Mouse (Mus musculus) testis, postnatal 14 days (tissue): ENCODE measurements around the gene Sv2b.
"Not testable (repeated sequence)": the region's sequence is repeated elsewhere in the genome, so short reads cannot be mapped to it uniquely, and the experiment has no call there.

Experiments
- DNase-seq: peaks from one replicate; pipeline ENCODE4 v3.0.0; 2021; ENCODE audit warnings: low spot score

The Sv2b gene

DNA sequence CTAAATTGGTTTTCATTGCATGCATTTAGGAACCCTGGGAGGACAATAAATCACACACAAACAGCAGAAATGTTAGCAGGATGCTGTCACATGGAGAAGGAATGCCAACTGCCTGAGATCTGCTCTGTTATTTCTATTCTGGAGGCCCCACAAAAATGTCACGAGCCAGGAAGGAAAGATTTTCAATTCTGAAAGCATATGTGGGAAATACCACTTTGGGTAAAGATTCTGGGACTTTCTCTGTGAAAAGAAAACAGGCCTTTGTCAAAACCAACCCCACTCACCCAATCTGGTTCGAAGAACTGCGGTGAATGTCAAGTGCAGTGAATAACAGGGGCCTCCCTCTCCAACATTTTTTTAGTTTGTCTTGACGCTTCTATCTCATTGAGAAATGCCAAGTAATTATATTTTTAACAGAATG is 99.8 kb downstream of the Sv2b start:
- DNase-seq = no peak

DNA sequence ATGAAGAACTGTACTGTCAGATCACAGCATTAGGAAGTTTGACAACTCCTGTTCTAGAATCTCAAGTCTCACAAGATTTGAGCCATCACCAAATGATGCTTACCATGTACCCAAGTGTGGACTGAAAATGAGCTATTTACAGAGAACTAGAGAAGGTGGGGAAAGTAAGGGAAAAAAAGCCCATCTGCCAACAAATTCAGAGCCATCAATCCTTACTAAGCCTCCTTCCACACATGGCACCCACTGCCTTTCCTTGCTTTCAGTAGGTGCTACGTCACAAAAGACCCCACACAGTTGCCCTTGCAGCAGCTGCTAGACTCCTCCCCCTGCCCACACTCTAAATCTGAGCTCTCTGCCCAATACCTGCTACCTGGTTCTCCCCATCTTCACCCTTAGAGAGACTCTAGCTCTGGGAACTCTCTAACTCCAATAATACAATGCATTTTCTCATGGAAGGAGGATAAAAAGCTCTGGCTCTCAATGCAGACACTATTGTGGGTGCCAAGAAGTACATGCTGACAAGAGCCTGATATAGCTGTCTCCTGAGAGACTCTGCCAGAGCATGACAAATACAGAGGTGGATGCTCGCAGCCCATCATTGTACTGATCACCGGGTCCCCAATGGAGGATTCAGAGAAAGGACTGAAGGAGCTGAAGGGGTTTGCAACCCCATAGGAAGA is 101.0 kb downstream of the Sv2b start:
- DNase-seq = no peak

DNA sequence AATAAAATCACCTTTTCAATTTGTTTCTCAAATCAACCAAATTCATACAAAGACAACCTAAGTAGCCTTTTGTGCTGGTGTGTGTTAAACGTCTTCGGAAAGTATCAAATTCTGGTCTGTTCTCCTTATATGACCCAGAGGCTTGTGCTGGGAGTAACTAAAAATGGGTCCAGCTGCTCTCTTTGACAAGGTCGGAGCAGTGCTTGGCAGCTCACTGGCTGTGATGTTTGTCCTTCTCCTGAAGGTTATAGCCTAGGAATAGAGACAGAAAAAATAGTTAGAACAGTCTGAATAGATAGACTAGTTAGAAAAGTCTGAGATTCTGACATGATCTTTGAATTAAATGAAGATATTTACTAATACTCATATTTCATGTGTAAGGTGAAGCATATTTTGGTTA is 102.4 kb downstream of the Sv2b start:
- no peak for DNase-seq

DNA sequence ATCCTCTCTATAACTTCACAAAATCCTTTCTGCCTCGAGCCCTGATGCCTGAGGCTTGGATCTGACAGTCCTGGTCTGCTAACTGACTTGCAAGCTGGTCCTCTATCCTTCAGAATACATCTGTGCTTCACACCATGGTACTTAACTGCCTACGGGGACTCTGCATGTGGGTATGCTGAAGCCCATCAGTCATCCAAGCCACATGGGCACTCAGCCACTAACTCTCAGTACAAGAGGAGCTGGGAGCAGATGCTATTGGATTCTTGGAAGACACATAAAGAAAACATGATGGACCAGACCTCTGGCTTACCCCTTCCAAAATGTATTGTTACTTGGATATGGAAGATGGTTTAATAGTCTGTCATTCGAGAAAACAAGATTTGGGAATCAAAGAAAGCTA is 103.7 kb downstream of the Sv2b start:
- no peak for DNase-seq

DNA sequence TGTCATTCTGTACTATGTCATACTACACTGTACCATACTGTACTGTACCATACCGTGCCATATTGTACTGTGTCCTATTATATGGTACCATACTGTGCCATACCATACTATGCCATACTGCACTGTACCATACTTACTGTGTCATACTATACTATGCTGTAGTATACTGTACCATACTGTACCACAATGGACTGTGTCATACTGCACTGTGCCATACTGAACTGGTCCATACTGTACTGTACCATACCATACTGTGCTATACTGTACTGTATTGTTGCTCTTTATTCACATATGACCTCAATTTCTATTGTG is 114.2 kb downstream of the Sv2b start:
- not testable (repeated sequence) for DNase-seq

GRCm38 (mm10) chr7:75194158-75194918 is 114.7 kb downstream of the Sv2b start:
- no peak for DNase-seq

DNA sequence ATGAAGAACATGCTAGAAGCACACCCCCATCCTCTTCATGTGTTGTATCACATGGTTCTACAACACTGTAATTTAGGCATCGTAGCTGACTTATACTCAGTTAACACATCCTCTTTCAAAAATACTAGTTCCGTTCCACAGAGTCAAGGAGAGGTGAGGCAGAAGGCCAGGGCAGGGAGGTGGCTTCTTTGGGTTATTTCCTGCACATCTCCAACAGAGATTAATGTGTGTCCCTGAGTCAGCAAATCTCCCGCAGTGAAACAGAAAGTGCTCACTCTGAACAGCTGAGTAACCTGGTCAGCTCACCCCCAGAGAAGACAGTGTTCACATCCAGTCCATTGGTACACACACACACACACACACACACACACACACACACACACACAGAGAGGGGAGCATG is 118.9 kb downstream of the Sv2b start:
- no peak for DNase-seq

GRCm38 (mm10) chr7:75175042-75175441 is 134.0 kb downstream of the Sv2b start:
- DNase-seq = no peak

DNA sequence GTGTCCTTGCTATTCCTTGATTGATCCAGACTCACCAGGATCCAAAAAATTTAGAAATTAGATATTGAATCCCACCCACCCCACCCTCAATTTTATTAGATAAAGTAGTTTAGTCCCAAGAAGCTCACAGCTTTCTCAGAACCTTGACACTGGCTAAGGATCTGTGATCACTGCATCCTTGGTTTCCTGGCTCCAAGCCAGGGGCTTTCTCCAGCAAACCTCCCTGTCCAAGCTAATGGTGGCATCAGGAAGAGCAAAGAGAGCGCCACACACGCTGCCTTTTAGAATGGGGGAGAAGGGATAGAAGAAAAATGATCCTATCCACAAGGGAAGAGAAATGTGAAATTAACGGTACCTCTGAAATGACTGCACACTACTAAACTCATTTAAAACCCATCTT is 141.6 kb downstream of the Sv2b start:
- no peak for DNase-seq

- DNase-seq = no peak
Measured at GRCm38 (mm10) chr7:75147174-75147573, 161.9 kb downstream of the Sv2b start.

DNA sequence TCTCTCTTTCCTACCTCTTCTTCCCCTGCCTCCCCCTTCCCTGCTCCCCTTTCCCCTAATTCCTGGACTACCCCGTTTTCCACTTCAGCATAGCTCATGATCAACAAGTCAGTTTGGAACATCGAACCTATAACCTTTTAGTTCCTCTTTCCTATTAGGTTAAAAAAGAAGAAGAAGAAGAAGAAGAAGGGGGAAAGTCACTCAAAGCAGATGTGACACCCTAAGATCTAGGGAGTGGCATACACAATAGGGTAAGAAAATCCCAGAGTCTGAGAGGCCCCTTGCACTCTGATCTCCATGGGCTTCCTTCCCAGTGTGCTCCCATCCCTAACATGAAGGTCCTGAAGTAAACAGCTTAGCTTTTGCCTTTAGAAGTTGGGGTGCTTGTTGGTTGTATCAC is 166.3 kb downstream of the Sv2b start:
- no peak for DNase-seq

GRCm38 (mm10) chr7:75141919-75142700 is 167.0 kb downstream of the Sv2b start:
- DNase-seq = no peak

DNA sequence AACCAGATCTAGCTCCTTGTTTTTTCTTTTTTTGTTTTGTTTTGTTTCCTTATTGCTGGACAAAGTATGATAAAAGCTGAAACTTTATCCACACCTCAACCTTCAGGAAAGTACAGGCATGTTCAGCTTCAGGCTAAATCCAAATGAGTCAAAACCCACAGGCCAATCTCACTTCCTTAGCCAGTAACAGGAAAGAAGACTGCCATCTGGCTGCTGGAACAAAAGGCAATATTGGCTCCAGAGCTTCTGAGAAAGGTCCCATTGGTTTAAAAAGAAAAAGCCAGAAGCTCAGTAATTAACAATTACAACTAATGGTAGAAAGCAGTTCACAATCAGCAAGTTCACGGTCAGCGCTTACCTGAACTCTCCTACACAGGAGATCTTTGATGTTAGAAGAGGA is 169.8 kb downstream of the Sv2b start:
- DNase-seq = no peak

- no peak for DNase-seq
Measured at GRCm38 (mm10) chr7:75134710-75135617, 174.1 kb downstream of the Sv2b start.

- no peak for DNase-seq
Measured at GRCm38 (mm10) chr7:75128036-75128435, 181.0 kb downstream of the Sv2b start.

GRCm38 (mm10) chr7:75124067-75124466 is 185.0 kb downstream of the Sv2b start:
- DNase-seq = no peak

DNA sequence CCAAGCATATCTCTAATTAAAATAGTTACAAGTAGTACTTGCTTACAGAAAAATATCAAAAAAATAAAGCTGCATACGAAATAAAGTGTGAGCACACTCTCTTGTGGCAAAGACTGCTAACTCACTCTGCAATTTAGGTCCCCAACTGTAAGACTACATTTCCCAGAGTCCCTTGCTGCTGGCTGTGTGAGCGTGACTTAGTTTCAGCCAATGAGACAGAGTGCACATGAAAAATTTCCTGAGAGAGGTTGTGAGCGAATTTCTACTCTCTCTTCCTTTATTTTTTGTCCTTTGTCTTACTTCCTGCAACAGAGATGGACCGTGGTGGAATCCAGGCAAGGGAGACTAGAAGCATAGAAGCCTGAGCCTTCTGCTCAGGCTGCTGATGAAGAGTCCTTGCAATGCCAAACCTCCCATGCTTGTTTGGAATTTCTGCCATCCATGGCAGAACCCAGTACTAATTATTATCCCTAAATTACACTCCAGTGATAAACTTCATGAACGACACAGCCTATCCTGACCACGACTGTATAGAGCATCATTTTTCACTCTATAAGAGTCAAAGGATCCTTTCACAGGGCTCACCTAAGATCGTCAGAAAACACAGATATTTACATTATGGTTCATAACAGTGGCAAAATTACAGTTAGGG is 190.9 kb downstream of the Sv2b start:
- no peak for DNase-seq

GRCm38 (mm10) chr7:75110689-75111088 is 198.4 kb downstream of the Sv2b start:
- DNase-seq = no peak

DNA sequence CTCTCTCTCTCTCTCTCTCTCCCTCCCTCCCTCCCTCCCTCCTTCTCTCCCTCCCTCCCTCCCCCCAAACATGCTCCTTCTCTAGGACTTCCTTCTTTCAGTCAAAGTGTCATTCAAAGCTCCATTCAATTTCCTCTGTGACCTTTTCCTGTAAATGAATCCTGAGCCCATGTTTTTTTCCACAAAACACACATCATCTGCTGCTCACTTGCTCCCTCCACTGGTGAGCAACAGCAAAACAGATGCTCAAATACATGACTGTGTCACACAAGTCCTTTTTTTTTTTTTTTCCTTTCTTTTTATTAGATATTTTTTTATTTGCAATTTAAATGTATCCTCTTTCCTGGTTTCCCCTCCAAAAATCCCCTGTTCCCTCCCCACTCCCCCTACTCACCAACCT is 201.6 kb downstream of the Sv2b start:
- no peak for DNase-seq

DNA sequence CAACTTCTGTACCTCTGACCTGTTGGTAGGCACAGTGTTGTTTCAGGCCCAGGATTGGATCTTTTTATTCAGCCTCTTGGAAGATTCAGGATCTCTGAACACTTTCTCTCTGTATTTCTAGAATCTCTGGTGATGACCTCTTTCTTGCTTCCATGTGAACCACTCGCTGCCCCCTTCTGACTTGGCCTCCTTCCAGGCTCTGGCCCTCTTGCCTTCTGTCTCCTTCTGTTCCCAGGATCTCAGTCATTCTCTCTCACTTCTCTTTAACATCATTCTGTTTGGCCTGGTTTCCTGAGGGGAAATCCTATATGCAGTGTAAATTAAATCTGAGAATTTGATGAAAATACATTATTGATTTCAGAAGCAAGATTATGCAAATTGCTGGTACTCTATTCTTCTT is 205.2 kb downstream of the Sv2b start:
- DNase-seq = no peak

- DNase-seq = no peak
Measured at GRCm38 (mm10) chr7:75102536-75103332, 206.3 kb downstream of the Sv2b start.
